Mouse (Mus musculus) cerebellum, postnatal 25 days (tissue): Measurements from ENCODE around the gene Sash1.

ENCODE experiments used
- DNase-seq, 2 experiments: peaks; one replicate each; pipeline ENCODE4 v3.0.0; 2021; ENCODE audit warnings: mixed read lengths in 2 of 2

Sash1 gene

GRCm38 (mm10) chr10:8787221-8787620 is 98.6 kb downstream of the Sash1 start:
- no peak for DNase-seq

- no peak for DNase-seq
Measured at GRCm38 (mm10) chr10:8785451-8786145, 100.3 kb downstream of the Sash1 start.

- no peak for DNase-seq
Measured at GRCm38 (mm10) chr10:8781876-8782372, 103.9 kb downstream of the Sash1 start.

- DNase-seq: no peak
Measured at GRCm38 (mm10) chr10:8779842-8780241, 106.0 kb downstream of the Sash1 start.

GRCm38 (mm10) chr10:8778845-8779244 is 107.0 kb downstream of the Sash1 start:
- no peak for DNase-seq

- no peak for DNase-seq
Measured at GRCm38 (mm10) chr10:8777552-8778253, 108.2 kb downstream of the Sash1 start.

GRCm38 (mm10) chr10:8776791-8777190 is 109.1 kb downstream of the Sash1 start:
- no peak for DNase-seq

GRCm38 (mm10) chr10:8775794-8776193 is 110.1 kb downstream of the Sash1 start:
- no peak for DNase-seq

GRCm38 (mm10) chr10:8772464-8773209 is 113.2 kb downstream of the Sash1 start:
- no peak for DNase-seq

GRCm38 (mm10) chr10:8770931-8771653 is 114.8 kb downstream of the Sash1 start:
- no peak for DNase-seq

GRCm38 (mm10) chr10:8768654-8769053 is 117.2 kb downstream of the Sash1 start:
- DNase-seq: no peak

GRCm38 (mm10) chr10:8767381-8767780 is 118.5 kb downstream of the Sash1 start:
- no peak for DNase-seq

GRCm38 (mm10) chr10:8765922-8766522 is 119.8 kb downstream of the Sash1 start:
- DNase-seq: peak in 1 of 2 experiments; percentile 40

GRCm38 (mm10) chr10:8762771-8763170 is 123.1 kb downstream of the Sash1 start:
- DNase-seq: no peak

- DNase-seq: no peak
Measured at GRCm38 (mm10) chr10:8762209-8762701, 123.6 kb downstream of the Sash1 start.

GRCm38 (mm10) chr10:8761656-8762055 is 124.2 kb downstream of the Sash1 start:
- DNase-seq: no peak

- DNase-seq: no peak
Measured at GRCm38 (mm10) chr10:8760598-8760997, 125.3 kb downstream of the Sash1 start.

- no peak for DNase-seq
Measured at GRCm38 (mm10) chr10:8759228-8759627, 126.6 kb downstream of the Sash1 start.

- no peak for DNase-seq
Measured at GRCm38 (mm10) chr10:8757429-8757931, 128.4 kb downstream of the Sash1 start.

- DNase-seq: no peak
Measured at GRCm38 (mm10) chr10:8756604-8757354, 129.1 kb downstream of the Sash1 start.

GRCm38 (mm10) chr10:8753377-8753776 is 132.5 kb downstream of the Sash1 start:
- no peak for DNase-seq
